Comparison of ENCODE assay signal across 8 mouse cellular contexts in the genomic region with DNA sequence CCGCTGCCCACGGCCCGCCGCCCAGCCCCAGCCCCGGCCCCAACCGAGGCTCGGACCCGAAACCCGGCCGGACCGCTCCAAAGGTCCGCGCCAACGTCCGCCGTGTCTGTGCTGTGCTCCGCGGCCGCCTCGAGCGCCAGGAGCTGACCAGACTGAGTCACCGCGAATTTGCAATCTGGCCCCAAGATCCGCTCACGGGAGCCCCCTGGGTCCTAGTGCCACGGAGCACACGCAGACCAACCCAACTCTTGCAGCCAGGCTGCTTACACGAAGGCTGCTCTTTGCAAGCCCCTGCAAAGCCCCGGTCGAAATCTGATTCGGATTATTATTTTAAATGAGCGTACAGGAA. TPM values are rescaled to one million over a fixed set of nuclear protein-coding genes. Genes with fewer than 3 reads are reported as not detected.
DNase-seq lines count a peak whose midpoint lies in the region; ATAC-seq lines count a peak whose summit lies in the region.

No protein-coding gene starts in this region.

- WGBS in hindbrain, embryonic 16.5 days = 0% methylated on average over 32 of the region's 32 CpGs
- WGBS in macrophage (ENCODE audit: missing documents) = under 1% methylated on average over 14 of the region's 32 CpGs

- peak; percentile 90 for ATAC-seq in hindbrain, embryonic 16.5 days

- DNase-seq in R1 (ENCODE audit: low read depth, low spot score) = peak; percentile 86
- peak; percentile 94 to 95 for DNase-seq in cerebellum, postnatal 25 days
- peak; percentile 79 to 84 for DNase-seq in frontal cortex, postnatal 36 days (ENCODE audit: low spot score in 2 of 2)
- DNase-seq in left cerebral cortex, adult 18-20 months (ENCODE audit: low spot score in 2 of 2) = peak; percentile 83 to 90
- peak; percentile 90 for DNase-seq in right cerebral cortex, adult 18-20 months
- peak; percentile 27 for DNase-seq in urinary bladder, postnatal 10 days (ENCODE audit: low spot score)

- H3K9ac ChIP-seq in hindbrain, embryonic 16.5 days (ENCODE audit: low read depth, low read length) = peak overlapping the region; percentile 85

- H3K36me3 ChIP-seq in hindbrain, embryonic 16.5 days (ENCODE audit: control insufficient read depth, insufficient read depth, low read length) = peaks cover 5% of the 10 kb centered on the region
- peaks cover 21% of the 10 kb centered on the region for H3K36me3 ChIP-seq in macrophage (ENCODE audit: inconsistent target)

- H3K4me2 ChIP-seq in hindbrain, embryonic 16.5 days (ENCODE audit: low read length) = peak overlapping the region; percentile 92

- peaks cover 32% of the 10 kb centered on the region for H3K4me1 ChIP-seq in hindbrain, embryonic 16.5 days (ENCODE audit: control insufficient read depth, insufficient read depth, low read depth, low read length)

- H3K79me2 ChIP-seq in macrophage (ENCODE audit: inconsistent target) = peaks cover 92% of the 10 kb centered on the region

- H3K4me3 ChIP-seq in hindbrain, embryonic 16.5 days (ENCODE audit: low read length) = peak overlapping the region; percentile 83
- H3K4me3 ChIP-seq in macrophage (ENCODE audit: inconsistent target) = peak overlapping the region; percentile 18; the same call in 1 of the 2 replicates

- H3K9me3 ChIP-seq in hindbrain, embryonic 16.5 days (ENCODE audit: control insufficient read depth, low read length) = no peaks in the 10 kb centered on the region

- H3K27ac ChIP-seq in hindbrain, embryonic 16.5 days (ENCODE audit: low read depth, low read length) = peak overlapping the region; percentile 94
- H3K27ac ChIP-seq in macrophage = peak overlapping the region; percentile 12; the same call in 1 of the 2 replicates

- H3K27me3 ChIP-seq in hindbrain, embryonic 16.5 days (replicated peaks; ENCODE audit: control insufficient read depth, insufficient read depth, low read length) = no peaks in the 10 kb centered on the region

RNA-seq across cellular contexts. Expression of gene Tnpo1, which starts 35.3 kb away (rescaled TPM):
- 36.2 and 41.4 TPM in 2 replicates for polyA plus RNA-seq in hindbrain, embryonic 16.5 days (2015; fragmentation: Nextera tagmentation; extraction: Ambion mirVana)
- total RNA-seq in left cerebral cortex, adult 18-20 months (2021) = 10 to 100 TPM; 63.1 to 65.1 TPM
- 100 to 1,000 TPM in 12 of 26 experiments, 10 to 100 TPM in 14; 29.0 to 143 (median 86.4) TPM for total RNA-seq in macrophage (2018; cell fraction: chromatin; rRNA removed)
- 10 to 100 TPM; 41.8 to 72.5 (median 57.5) TPM for total RNA-seq in macrophage (2018; cell fraction: cytosol; rRNA removed)
- 100 to 1,000 TPM in 2 of 26 experiments, 10 to 100 TPM in 24; 32.3 to 124 (median 65.5) TPM for total RNA-seq in macrophage (2018; cell fraction: nucleus; rRNA removed)
- polyA plus RNA-seq in macrophage (2018) = 25.1 to 51.3 TPM (median 32.1 TPM) in 3 replicates

Comparison
In these comparisons a context has a peak if more than half of its experiments do, and no peak if none do; other contexts are left out.
1. Peak in every context shown above with its lines: DNase-seq, ATAC-seq, H3K4me3 ChIP-seq and H3K27ac ChIP-seq.
2. DNase-seq: peak in every context shown above with its lines; median percentile 94 in cerebellum, postnatal 25 days; 90 in right cerebral cortex, adult 18-20 months; 86 in left cerebral cortex, adult 18-20 months; 86 in R1; 82 in frontal cortex, postnatal 36 days; 27 in urinary bladder, postnatal 10 days.